Mouse (Mus musculus) forebrain, embryonic 12.5 days (tissue): ENCODE results near the gene Gpr160. TPM values are rescaled to one million over a fixed set of nuclear protein-coding genes. Genes with fewer than 3 reads are reported as not detected.

Source experiments
- ATAC-seq: fragments of 200-750 bp; cut with Nextera tagmentation; 2 replicates; pipeline ENCODE4 v1.8.0; 2017; ENCODE audit warnings: moderate TSS enrichment; ENCODE audit not compliant: low FRiP score
- H3K27ac ChIP-seq: fragments of 300-500 bp; sonication (generic); 2 replicates; pipeline ENCODE4 v1.5.1; 2016; ENCODE audit warnings: mild to moderate bottlenecking
- H3K27me3 ChIP-seq: fragments of 300-500 bp; sonication (generic); 2 replicates; pipeline ENCODE4 v1.6.1; 2016; ENCODE audit warnings: mild to moderate bottlenecking
- H3K36me3 ChIP-seq: fragments of 300-500 bp; sonication (generic); replicated peaks from 2 replicates; pipeline ENCODE4 v1.6.1; 2016; ENCODE audit warnings: mild to moderate bottlenecking
- H3K4me1 ChIP-seq: fragments of 300-500 bp; sonication (generic); 2 replicates; pipeline ENCODE4 v1.6.1; 2016
- H3K4me2 ChIP-seq: fragments of 300-500 bp; sonication (generic); 2 replicates; pipeline ENCODE4 v1.6.1; 2016; ENCODE audit warnings: mild to moderate bottlenecking, moderate library complexity
- H3K4me3 ChIP-seq: fragments of 300-500 bp; sonication (generic); replicated peaks from 2 replicates; pipeline ENCODE4 v1.5.1; 2016; ENCODE audit warnings: mild to moderate bottlenecking
- H3K9ac ChIP-seq: fragments of 300-500 bp; sonication (generic); 2 replicates; pipeline ENCODE4 v1.6.1; 2016; ENCODE audit warnings: mild to moderate bottlenecking
- H3K9me3 ChIP-seq: fragments of 300-500 bp; sonication (generic); 2 replicates; pipeline ENCODE4 v1.6.1; 2016
- WGBS: fragments of 180-500 bp; shearing (Covaris S2); methylation state at CpG from one replicate; pipeline ENCODE4 v1.1.7; 2016; 5-methylcytosine and 5-hydroxymethylcytosine counted together
- polyA plus RNA-seq: library from polyadenylated mRNA; unstranded; fragments of >200 nt; fragmentation: Nextera tagmentation; extraction: Ambion mirVana; gene quantifications from 2 replicates; pipeline ENCODE4 v1.2.1, GENCODE M21; 2016

Gpr160 gene
- polyA plus RNA-seq, 1 experiment from 2014 or later, result 0.46 TPM

DNA sequence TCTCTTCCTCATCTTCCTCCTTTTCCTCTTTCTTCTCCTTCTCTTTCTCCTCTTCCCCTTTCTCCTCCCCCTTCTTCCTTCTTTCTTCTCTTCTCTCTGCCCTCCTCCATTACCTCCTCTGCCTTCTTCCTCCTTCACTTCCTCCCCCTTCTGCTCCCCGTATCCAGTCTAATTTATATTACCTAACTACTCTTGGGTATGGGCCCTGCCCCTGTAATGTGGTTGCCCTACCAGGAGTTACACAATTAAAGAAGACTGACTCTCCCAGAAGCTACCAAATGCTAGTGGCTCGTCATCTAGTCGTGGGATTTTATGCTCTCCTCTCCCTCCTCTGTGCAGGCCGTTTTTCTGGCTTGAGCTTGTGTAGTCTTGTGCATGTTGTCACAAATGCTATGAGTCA lies 5.0 kb downstream of the Gpr160 start:
- ATAC-seq, result no peak
- H3K4me2 ChIP-seq, result no peak overlapping the region
- WGBS, result 90% methylated on average over 4 of the region's 4 CpGs
- H3K27me3 ChIP-seq, result peaks cover 19% of the 10 kb centered on the region
- no peak overlapping the region for H3K4me3 ChIP-seq
- no peaks in the 10 kb centered on the region for H3K9me3 ChIP-seq
- no peak overlapping the region for H3K27ac ChIP-seq
- H3K9ac ChIP-seq, result no peak overlapping the region
- H3K36me3 ChIP-seq, result no peaks in the 10 kb centered on the region
- peaks cover 7% of the 10 kb centered on the region for H3K4me1 ChIP-seq

DNA sequence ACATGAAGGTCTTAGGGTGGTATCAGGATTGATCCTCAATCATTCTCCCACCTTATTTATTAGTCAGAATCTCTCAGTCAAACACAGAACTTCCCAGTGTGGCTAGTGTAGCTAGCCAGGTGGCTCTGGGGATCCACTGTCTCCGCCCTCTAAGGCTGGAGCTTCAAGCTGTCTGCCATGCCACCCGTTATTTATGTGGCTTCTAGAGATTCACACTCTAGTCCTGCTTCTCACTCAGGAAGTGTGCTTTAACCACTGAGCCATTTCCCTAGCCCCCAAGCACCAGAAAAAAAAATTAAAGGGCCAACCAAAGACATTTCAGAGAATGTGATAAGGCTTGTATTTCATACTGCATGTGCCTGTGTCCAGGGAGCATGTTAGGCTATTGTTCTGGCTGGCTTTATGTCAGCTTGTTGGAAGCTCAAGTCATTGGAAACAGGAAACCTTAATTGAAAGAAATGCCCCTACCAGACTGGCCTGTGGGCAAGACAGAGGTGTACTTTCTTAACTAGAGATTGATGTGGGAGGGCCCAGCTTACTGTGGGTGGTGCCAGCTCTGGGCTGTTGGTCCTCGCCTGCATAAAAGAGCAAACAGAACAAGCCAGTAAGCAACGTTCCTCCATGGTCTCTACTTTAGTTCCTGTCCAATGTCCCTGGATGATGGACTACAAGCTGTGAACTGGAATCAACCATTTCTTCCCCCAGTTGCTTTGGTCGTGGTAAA lies 8.1 kb downstream of the Gpr160 start:
- no peaks in the 10 kb centered on the region for H3K36me3 ChIP-seq
- H3K27ac ChIP-seq, result no peak overlapping the region
- H3K4me2 ChIP-seq, result no peak overlapping the region
- ATAC-seq, result no peak
- H3K4me1 ChIP-seq, result no peaks in the 10 kb centered on the region; the same call in 1 of the 2 replicates
- H3K9me3 ChIP-seq, result no peaks in the 10 kb centered on the region
- no peak overlapping the region for H3K9ac ChIP-seq
- H3K27me3 ChIP-seq, result no peaks in the 10 kb centered on the region
- 73% methylated on average over 5 of the region's 5 CpGs for WGBS
- no peak overlapping the region for H3K4me3 ChIP-seq

DNA sequence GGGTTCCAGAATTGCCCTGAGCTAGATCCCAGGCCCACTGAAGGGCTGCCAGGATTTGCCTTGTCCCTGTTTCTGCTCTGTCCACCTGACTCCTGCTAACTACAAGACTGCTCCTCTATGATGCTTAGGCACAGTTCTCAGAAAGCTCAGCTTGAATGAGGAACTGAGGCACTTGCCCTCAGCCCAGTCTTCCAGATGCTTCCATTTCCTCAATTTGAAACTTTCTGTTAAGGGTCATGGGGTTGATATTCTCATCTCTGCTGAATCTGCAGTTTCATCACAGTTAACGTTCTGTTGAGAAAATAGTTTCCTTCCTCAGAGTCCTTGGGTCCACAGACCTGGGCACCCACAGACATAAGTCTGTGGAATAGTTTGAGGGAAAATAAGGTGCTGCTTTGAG lies 8.9 kb downstream of the Gpr160 start:
- Histone ChIP-seq H3K9me3 (no peaks in the 10 kb centered on the region), H3K4me1 (no peaks in the 10 kb centered on the region; the same call in 1 of the 2 replicates), H3K9ac (no peak overlapping the region), H3K27ac (no peak overlapping the region), H3K27me3 (no peaks in the 10 kb centered on the region), H3K36me3 (no peaks in the 10 kb centered on the region), H3K4me2 (no peak overlapping the region), H3K4me3 (no peak overlapping the region)
- ATAC-seq, result no peak
- WGBS, result 82% methylated on average over 1 of the region's 1 CpGs

DNA sequence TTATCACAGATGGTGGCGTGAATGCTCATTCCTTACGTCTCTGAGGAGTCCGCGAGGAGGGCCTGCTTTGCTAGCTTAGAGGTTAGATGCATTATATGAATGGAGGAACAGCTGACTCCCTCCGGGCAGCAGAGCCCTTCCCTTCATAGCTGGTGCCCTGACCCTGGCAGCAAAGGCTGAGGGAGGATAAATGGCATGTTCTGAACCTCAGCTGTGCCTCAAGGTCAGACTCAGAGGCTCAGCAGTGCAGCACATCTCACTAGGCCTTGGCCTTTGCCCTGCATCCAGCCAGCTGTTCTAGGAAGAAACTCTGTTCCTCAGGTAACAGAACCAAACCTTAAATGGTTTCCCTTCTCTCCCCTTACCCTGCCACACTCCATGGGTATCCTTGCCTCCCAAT lies 12.4 kb downstream of the Gpr160 start:
- H3K4me2 ChIP-seq, result no peak overlapping the region
- H3K27me3 ChIP-seq, result no peaks in the 10 kb centered on the region
- H3K9me3 ChIP-seq, result no peaks in the 10 kb centered on the region
- H3K4me1 ChIP-seq, result no peaks in the 10 kb centered on the region; the same call in 1 of the 2 replicates
- ATAC-seq, result no peak
- H3K36me3 ChIP-seq, result no peaks in the 10 kb centered on the region
- H3K4me3 ChIP-seq, result no peak overlapping the region
- 83% methylated on average over 5 of the region's 5 CpGs for WGBS
- H3K9ac ChIP-seq, result no peak overlapping the region
- H3K27ac ChIP-seq, result no peak overlapping the region

DNA sequence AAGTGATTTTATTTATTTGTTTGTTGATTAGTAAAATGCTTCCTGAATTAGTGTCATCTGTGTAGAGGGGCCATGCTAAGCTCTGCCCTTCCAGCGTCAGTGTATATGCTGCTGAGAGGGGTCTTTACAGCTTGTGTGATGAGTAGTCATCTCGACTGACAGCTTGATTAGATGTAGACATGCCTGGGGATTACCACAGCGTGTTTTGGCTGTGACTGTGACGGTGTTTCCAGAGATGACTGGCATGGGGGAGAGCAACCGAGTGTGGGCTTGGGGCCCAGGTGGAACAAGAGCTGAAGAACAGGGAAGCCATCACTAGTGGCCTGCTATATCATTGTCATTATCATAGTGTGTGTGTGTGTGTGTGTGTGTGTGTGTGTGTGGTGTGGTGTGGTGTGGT lies 12.9 kb downstream of the Gpr160 start:
- Histone ChIP-seq H3K27me3 (no peaks in the 10 kb centered on the region), H3K9me3 (no peaks in the 10 kb centered on the region), H3K9ac (no peak overlapping the region), H3K27ac (no peak overlapping the region), H3K4me1 (no peaks in the 10 kb centered on the region; the same call in 1 of the 2 replicates), H3K36me3 (no peaks in the 10 kb centered on the region), H3K4me3 (no peak overlapping the region), H3K4me2 (no peak overlapping the region)
- no peak for ATAC-seq
- 77% methylated on average over 5 of the region's 5 CpGs for WGBS

DNA sequence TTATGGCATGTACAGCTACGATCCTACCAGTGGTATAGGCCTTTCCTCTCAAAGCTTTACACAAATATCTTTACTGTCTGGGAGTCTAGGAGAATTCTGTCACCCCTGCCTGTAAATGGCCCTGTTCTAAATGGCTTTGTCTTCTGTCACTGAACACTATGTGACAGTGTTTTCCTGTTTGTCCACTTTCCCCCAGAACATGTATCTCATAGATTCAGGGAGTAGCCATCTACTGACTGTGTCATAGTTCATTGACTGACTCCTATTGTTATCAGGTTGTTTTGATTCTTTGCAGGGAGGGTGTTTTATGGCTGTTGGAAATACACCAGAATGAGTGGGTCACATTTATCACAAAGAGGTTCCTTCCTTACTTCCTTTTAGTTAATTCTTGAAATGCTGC lies 14.2 kb downstream of the Gpr160 start:
- 93% methylated on average over 1 of the region's 1 CpGs for WGBS
- Histone ChIP-seq H3K27ac (no peak overlapping the region), H3K4me3 (no peak overlapping the region), H3K36me3 (no peaks in the 10 kb centered on the region), H3K9ac (no peak overlapping the region), H3K4me1 (no peaks in the 10 kb centered on the region; the same call in 1 of the 2 replicates), H3K4me2 (no peak overlapping the region), H3K27me3 (no peaks in the 10 kb centered on the region), H3K9me3 (no peaks in the 10 kb centered on the region)
- ATAC-seq, result no peak

GRCm38 (mm10) chr3:30876709-30877108 lies 21.0 kb downstream of the Gpr160 start:
- Histone ChIP-seq H3K9me3 (no peaks in the 10 kb centered on the region), H3K4me2 (no peak overlapping the region), H3K36me3 (no peaks in the 10 kb centered on the region), H3K27ac (no peak overlapping the region), H3K9ac (no peak overlapping the region), H3K4me3 (no peak overlapping the region), H3K4me1 (no peaks in the 10 kb centered on the region), H3K27me3 (no peaks in the 10 kb centered on the region)
- no peak for ATAC-seq
- WGBS, result 93% methylated on average over 6 of the region's 6 CpGs

GRCm38 (mm10) chr3:30887449-30887848 lies 31.7 kb downstream of the Gpr160 start:
- Histone ChIP-seq H3K27ac (no peak overlapping the region), H3K4me2 (no peak overlapping the region), H3K9ac (no peak overlapping the region), H3K36me3 (no peaks in the 10 kb centered on the region), H3K27me3 (no peaks in the 10 kb centered on the region), H3K4me1 (0 out of 2 replicates have a peak, but pooled peaks cover 7% of the 10 kb centered on the region), H3K4me3 (no peak overlapping the region), H3K9me3 (no peaks in the 10 kb centered on the region)
- WGBS, result 90% methylated on average over 3 of the region's 3 CpGs
- no peak for ATAC-seq

GRCm38 (mm10) chr3:30889014-30889413 lies 33.3 kb downstream of the Gpr160 start:
- 0 out of 2 replicates have a peak, but pooled peaks cover 7% of the 10 kb centered on the region for H3K4me1 ChIP-seq
- H3K4me3 ChIP-seq, result no peak overlapping the region
- no peak overlapping the region for H3K9ac ChIP-seq
- H3K27ac ChIP-seq, result no peak overlapping the region
- ATAC-seq, result no peak
- WGBS, result 16% methylated on average over 1 of the region's 1 CpGs
- H3K4me2 ChIP-seq, result no peak overlapping the region
- H3K27me3 ChIP-seq, result no peaks in the 10 kb centered on the region
- H3K36me3 ChIP-seq, result no peaks in the 10 kb centered on the region
- H3K9me3 ChIP-seq, result no peaks in the 10 kb centered on the region

DNA sequence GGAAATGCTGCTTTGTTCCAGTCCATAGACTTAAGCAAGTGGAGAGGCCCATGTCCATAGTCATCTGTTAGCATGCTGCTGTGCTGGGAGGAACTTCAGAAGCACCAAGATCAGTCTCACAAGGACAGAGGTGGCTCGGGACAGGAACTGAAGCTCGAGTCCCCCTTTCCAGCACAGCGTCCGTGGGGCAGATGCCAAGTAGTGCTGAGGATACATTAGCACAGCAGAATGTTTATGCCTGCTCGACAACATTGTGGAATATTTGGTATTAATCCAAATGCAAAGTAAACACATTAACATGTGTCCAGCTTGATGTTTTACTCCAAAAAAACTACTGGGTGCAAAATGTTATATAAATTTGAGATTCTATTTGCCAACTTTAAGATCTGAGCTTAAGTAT lies 41.0 kb downstream of the Gpr160 start:
- no peak overlapping the region for H3K4me3 ChIP-seq
- H3K4me1 ChIP-seq, result no peaks in the 10 kb centered on the region
- H3K4me2 ChIP-seq, result no peak overlapping the region
- H3K9me3 ChIP-seq, result no peaks in the 10 kb centered on the region
- no peak overlapping the region for H3K27ac ChIP-seq
- no peaks in the 10 kb centered on the region for H3K27me3 ChIP-seq
- no peak for ATAC-seq
- 84% methylated on average over 5 of the region's 5 CpGs for WGBS
- peaks cover 23% of the 10 kb centered on the region for H3K36me3 ChIP-seq
- no peak overlapping the region for H3K9ac ChIP-seq

DNA sequence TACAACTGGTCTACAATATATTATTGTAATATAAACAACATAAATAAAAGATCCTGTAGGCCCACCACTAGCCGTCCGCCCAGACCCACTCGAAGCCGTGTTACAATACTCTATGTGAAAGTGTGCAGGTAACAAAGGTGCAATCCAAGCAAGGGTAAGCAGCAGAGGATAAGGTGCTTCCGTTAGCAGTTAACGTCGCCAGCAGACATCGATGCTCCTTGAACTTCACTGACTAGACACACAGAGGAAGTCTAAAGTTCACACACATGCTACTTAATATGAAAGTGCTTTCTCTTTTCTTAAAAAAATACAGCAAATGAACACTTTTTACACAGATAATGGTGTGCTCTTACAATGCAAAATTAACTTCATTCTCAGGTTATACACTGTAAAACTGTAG lies 43.7 kb downstream of the Gpr160 start:
- Histone ChIP-seq H3K4me3 (no peak overlapping the region), H3K4me2 (no peak overlapping the region), H3K9me3 (no peaks in the 10 kb centered on the region), H3K36me3 (peaks cover 27% of the 10 kb centered on the region), H3K27ac (no peak overlapping the region), H3K4me1 (no peaks in the 10 kb centered on the region), H3K9ac (no peak overlapping the region), H3K27me3 (no peaks in the 10 kb centered on the region)
- no peak for ATAC-seq
- WGBS, result 94% methylated on average over 8 of the region's 8 CpGs

GRCm38 (mm10) chr3:30904658-30905057 lies 48.9 kb downstream of the Gpr160 start:
- no peaks in the 10 kb centered on the region for H3K4me1 ChIP-seq
- 97% methylated on average over 1 of the region's 1 CpGs for WGBS
- peaks cover 35% of the 10 kb centered on the region for H3K36me3 ChIP-seq
- no peak for ATAC-seq
- H3K4me2 ChIP-seq, result no peak overlapping the region
- H3K9ac ChIP-seq, result no peak overlapping the region
- H3K27me3 ChIP-seq, result no peaks in the 10 kb centered on the region
- H3K27ac ChIP-seq, result no peak overlapping the region
- H3K4me3 ChIP-seq, result no peak overlapping the region
- H3K9me3 ChIP-seq, result no peaks in the 10 kb centered on the region

DNA sequence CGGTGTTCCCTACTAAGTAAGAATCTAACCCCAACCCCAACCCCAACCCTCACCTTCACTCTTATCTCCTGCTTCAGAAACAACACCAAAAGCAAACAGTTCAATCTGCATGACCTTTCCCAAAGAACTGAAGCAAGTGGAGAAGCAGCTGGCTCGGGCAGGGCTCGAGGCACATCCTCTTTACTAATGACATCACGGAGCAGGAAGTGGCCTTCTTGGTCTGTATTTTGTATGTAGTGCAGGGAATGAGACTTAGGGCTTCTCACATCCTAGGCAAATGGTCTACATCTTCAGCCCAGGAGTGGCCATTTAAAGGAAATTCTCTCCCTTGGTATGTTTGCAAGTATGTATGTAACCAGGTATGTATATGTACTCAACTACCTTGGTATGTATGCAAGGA lies 61.4 kb downstream of the Gpr160 start:
- ATAC-seq, result no peak
- no peak overlapping the region for H3K4me2 ChIP-seq
- H3K27me3 ChIP-seq, result no peaks in the 10 kb centered on the region
- H3K36me3 ChIP-seq, result peaks cover 50% of the 10 kb centered on the region
- H3K4me3 ChIP-seq, result no peak overlapping the region
- no peaks in the 10 kb centered on the region for H3K9me3 ChIP-seq
- H3K4me1 ChIP-seq, result no peaks in the 10 kb centered on the region
- no peak overlapping the region for H3K27ac ChIP-seq
- WGBS, result 92% methylated on average over 4 of the region's 4 CpGs
- H3K9ac ChIP-seq, result no peak overlapping the region
